Mouse (Mus musculus) hindbrain, embryonic 12.5 days (tissue): Measurements from ENCODE around the gene Nans. TPM values are rescaled to one million over a fixed set of nuclear protein-coding genes. Genes with fewer than 3 reads are reported as not detected.
A peak's percentile ranks its signal among the peaks of the same experiment; 100 is the strongest.

ENCODE experiments used
- ATAC-seq: fragments of 200-750 bp; cut with Nextera tagmentation; 2 replicates; pipeline ENCODE4 v1.8.0; 2017; ENCODE audit warnings: moderate TSS enrichment; ENCODE audit not compliant: low FRiP score
- H3K27ac ChIP-seq: fragments of 300-500 bp; sonication (generic); 2 replicates; pipeline ENCODE4 v1.5.1; 2016; ENCODE audit warnings: mild to moderate bottlenecking
- H3K27me3 ChIP-seq: fragments of 300-500 bp; sonication (generic); 2 replicates; pipeline ENCODE4 v1.6.1; 2016; ENCODE audit warnings: mild to moderate bottlenecking
- H3K36me3 ChIP-seq: fragments of 300-500 bp; sonication (generic); 2 replicates; pipeline ENCODE4 v1.6.1; 2016; ENCODE audit warnings: mild to moderate bottlenecking
- H3K4me1 ChIP-seq: fragments of 300-500 bp; sonication (generic); 2 replicates; pipeline ENCODE4 v1.6.1; 2016
- H3K4me2 ChIP-seq: fragments of 300-500 bp; sonication (generic); replicated peaks from 2 replicates; pipeline ENCODE4 v1.6.1; 2016; ENCODE audit warnings: mild to moderate bottlenecking
- H3K4me3 ChIP-seq: fragments of 300-500 bp; sonication (generic); 2 replicates; pipeline ENCODE4 v1.5.1; 2016; ENCODE audit warnings: mild to moderate bottlenecking
- H3K9ac ChIP-seq: fragments of 300-500 bp; sonication (generic); 2 replicates; pipeline ENCODE4 v1.6.1; 2016; ENCODE audit warnings: mild to moderate bottlenecking, moderate library complexity
- H3K9me3 ChIP-seq: fragments of 300-500 bp; sonication (generic); replicated peaks from 2 replicates; pipeline ENCODE4 v1.6.1; 2016; ENCODE audit warnings: mild to moderate bottlenecking
- WGBS: fragments of 180-500 bp; shearing (Covaris S2); methylation state at CpG from one replicate; pipeline ENCODE4 v1.1.7; 2016; 5-methylcytosine and 5-hydroxymethylcytosine counted together
- polyA plus RNA-seq: library from polyadenylated mRNA; unstranded; fragments of >200 nt; fragmentation: Nextera tagmentation; extraction: Ambion mirVana; gene quantifications from 2 replicates; pipeline ENCODE4 v1.2.1, GENCODE M21; 2016

Gene Nans
- polyA plus RNA-seq, 1 experiment from 2014 or later, result 76.5 TPM

DNA sequence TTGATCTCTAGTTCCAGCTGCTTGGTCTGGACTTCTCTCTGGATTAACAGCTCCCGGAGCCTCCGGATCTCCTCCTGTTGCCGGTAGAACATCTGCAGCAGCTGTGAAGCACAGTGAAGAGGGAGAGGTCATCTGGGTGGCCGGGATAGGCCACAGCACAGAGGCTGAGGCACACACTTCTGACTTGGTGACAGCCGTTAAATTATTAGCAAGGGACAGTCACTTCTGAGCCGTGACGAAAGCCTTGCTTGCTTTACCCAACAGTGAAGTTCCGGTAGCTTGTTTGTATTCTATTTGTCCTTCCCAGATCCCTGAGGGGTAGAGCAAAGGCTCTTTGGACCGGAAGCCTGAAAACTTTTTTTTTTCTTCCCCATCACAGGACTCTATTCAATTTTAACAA is 50.1 kb downstream of the Nans start:
- no peak overlapping the region for H3K9ac ChIP-seq
- peaks cover 17% of the 10 kb centered on the region for H3K4me1 ChIP-seq
- no peaks in the 10 kb centered on the region for H3K36me3 ChIP-seq
- H3K27ac ChIP-seq, result no peak overlapping the region
- WGBS, result 64% methylated on average over 9 of the region's 9 CpGs
- peaks cover 42% of the 10 kb centered on the region for H3K27me3 ChIP-seq
- H3K4me2 ChIP-seq, result no peak overlapping the region
- no peak overlapping the region for H3K4me3 ChIP-seq
- no peak for ATAC-seq
- H3K9me3 ChIP-seq, result no peaks in the 10 kb centered on the region

DNA sequence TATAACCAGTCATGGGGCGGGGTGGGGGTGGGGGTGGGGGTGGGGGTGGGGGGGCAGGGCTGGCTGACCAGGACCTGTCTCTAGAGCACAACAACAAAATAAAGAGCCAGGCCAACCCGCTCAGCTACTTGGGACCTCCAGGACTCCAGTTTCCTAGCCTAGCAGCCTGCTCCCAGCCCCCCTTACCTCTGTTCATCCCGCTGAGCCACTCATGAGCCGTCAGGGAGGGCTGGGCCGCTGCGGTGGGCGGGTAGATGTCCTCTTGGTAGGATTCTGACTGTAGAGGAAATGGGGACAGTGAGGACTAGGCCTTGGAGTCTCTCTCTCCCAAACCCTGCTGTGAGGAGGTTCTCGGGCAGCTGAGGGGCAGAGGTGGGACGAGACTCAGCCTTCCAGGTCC is 52.7 kb downstream of the Nans start:
- 34% methylated on average over 9 of the region's 9 CpGs for WGBS
- H3K27me3 ChIP-seq, result peaks cover 21% of the 10 kb centered on the region
- no peak overlapping the region for H3K4me3 ChIP-seq
- H3K36me3 ChIP-seq, result no peaks in the 10 kb centered on the region
- H3K9ac ChIP-seq, result no peak overlapping the region
- no peak overlapping the region for H3K27ac ChIP-seq
- no peaks in the 10 kb centered on the region for H3K9me3 ChIP-seq
- ATAC-seq, result no peak
- H3K4me2 ChIP-seq, result no peak overlapping the region
- peaks cover 7% of the 10 kb centered on the region for H3K4me1 ChIP-seq

DNA sequence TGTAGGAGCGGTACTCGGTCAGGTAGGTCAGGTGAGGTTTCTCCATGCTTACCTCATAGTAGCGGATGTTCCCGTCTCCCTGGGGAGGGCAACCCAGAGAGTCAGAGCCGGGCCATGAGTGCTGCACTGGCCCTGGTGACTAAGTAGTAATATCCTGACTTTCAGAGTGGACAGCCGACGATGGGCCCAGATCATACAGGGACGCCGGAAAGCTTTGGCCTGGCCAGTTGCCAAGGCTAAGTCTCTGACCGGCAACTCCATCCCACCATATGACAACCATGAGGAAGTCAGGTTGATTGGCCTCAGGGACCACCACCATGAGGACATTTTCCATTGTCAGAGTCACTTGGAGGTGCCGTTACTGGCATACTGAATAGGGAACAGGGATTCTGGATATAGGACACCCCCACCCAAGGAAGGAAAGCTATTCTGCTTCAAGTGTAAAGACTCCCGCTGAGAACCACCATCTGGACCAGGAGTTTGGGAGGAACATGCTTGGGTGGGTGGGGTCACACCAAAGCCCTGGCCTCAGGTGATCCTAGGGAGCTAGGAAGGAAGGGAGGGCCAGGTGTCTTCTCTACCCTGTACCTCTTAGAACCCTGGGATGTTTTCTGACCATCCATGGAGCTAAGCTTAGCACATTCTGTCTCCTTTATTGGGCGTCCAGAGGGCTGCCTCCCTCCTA is 54.5 kb downstream of the Nans start:
- H3K4me2 ChIP-seq, result no peak overlapping the region
- H3K9ac ChIP-seq, result no peak overlapping the region
- no peaks in the 10 kb centered on the region for H3K9me3 ChIP-seq
- H3K36me3 ChIP-seq, result no peaks in the 10 kb centered on the region
- H3K27ac ChIP-seq, result no peak overlapping the region
- ATAC-seq, result no peak
- H3K27me3 ChIP-seq, result peaks cover 6% of the 10 kb centered on the region
- H3K4me3 ChIP-seq, result no peak overlapping the region
- WGBS, result 93% methylated on average over 13 of the region's 13 CpGs
- peaks cover 11% of the 10 kb centered on the region for H3K4me1 ChIP-seq

GRCm38 (mm10) chr4:46544313-46544712 is 55.3 kb downstream of the Nans start:
- Histone ChIP-seq H3K9me3 (no peaks in the 10 kb centered on the region), H3K27me3 (peaks cover 4% of the 10 kb centered on the region; the same call in 1 of the 2 replicates), H3K4me2 (no peak overlapping the region), H3K9ac (no peak overlapping the region), H3K36me3 (no peaks in the 10 kb centered on the region), H3K4me1 (peaks cover 11% of the 10 kb centered on the region), H3K27ac (no peak overlapping the region), H3K4me3 (no peak overlapping the region)
- ATAC-seq, result no peak
- WGBS, result 32% methylated on average over 1 of the region's 1 CpGs

DNA sequence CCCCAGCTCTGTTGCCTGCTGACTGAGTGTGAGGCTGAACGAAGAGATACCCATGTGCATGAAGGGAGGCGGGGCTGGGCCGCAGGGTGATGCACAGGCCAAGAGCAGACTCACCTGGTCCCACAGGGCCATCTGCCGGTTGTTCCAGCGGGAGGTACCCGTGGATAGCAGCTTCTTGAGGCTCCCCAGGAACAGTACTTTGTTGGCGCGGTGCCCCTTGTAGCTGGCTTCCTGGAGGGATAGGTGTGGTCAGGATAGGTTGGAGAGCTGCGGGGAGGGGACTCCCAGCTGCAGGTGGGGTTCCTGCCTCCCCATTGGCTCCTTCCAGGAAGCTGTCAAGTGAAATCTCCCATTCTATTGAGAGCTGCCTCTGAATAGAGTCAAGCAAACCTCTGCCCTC is 56.5 kb downstream of the Nans start:
- H3K9ac ChIP-seq, result no peak overlapping the region
- peaks cover 15% of the 10 kb centered on the region for H3K4me1 ChIP-seq
- H3K27ac ChIP-seq, result no peak overlapping the region
- WGBS, result 13% methylated on average over 9 of the region's 9 CpGs
- no peak overlapping the region for H3K4me2 ChIP-seq
- H3K27me3 ChIP-seq, result peaks cover 4% of the 10 kb centered on the region; the same call in 1 of the 2 replicates
- H3K9me3 ChIP-seq, result no peaks in the 10 kb centered on the region
- H3K36me3 ChIP-seq, result no peaks in the 10 kb centered on the region
- no peak for ATAC-seq
- no peak overlapping the region for H3K4me3 ChIP-seq

GRCm38 (mm10) chr4:46546709-46547108 is 57.7 kb downstream of the Nans start:
- H3K9ac ChIP-seq, result no peak overlapping the region
- H3K4me1 ChIP-seq, result peaks cover 14% of the 10 kb centered on the region
- 31% methylated on average over 6 of the region's 6 CpGs for WGBS
- no peak overlapping the region for H3K27ac ChIP-seq
- no peak overlapping the region for H3K4me3 ChIP-seq
- H3K36me3 ChIP-seq, result no peaks in the 10 kb centered on the region
- peaks cover 4% of the 10 kb centered on the region; the same call in 1 of the 2 replicates for H3K27me3 ChIP-seq
- no peaks in the 10 kb centered on the region for H3K9me3 ChIP-seq
- ATAC-seq, result peak; percentile 38; the same call in 1 of the 2 replicates
- no peak overlapping the region for H3K4me2 ChIP-seq

DNA sequence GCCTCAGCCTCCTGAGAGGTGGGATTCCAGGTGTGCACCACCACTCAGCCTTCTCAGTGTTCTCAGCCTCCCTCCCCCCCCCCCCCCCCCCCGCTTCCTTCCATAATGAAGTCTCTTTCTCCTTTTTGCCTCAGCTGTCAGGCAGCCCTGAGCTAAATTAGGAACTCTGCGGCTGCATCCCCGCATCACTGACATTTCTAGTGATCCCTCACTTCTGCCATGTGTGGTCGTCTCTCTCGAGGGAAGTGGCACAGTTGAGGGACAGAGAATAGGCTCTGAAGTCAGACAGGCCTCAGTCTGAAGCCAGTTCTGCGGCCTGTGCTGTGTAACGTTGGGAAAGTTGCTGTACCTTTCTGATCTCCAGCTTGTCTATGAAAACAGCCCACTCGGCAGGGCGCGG is 60.9 kb downstream of the Nans start:
- no peak overlapping the region for H3K9ac ChIP-seq
- no peak for ATAC-seq
- peaks cover 4% of the 10 kb centered on the region; the same call in 1 of the 2 replicates for H3K27me3 ChIP-seq
- peaks cover 12% of the 10 kb centered on the region for H3K4me1 ChIP-seq
- WGBS, result 70% methylated on average over 9 of the region's 10 CpGs
- H3K27ac ChIP-seq, result no peak overlapping the region
- no peaks in the 10 kb centered on the region for H3K36me3 ChIP-seq
- H3K4me3 ChIP-seq, result no peak overlapping the region
- no peak overlapping the region for H3K4me2 ChIP-seq
- no peaks in the 10 kb centered on the region for H3K9me3 ChIP-seq

DNA sequence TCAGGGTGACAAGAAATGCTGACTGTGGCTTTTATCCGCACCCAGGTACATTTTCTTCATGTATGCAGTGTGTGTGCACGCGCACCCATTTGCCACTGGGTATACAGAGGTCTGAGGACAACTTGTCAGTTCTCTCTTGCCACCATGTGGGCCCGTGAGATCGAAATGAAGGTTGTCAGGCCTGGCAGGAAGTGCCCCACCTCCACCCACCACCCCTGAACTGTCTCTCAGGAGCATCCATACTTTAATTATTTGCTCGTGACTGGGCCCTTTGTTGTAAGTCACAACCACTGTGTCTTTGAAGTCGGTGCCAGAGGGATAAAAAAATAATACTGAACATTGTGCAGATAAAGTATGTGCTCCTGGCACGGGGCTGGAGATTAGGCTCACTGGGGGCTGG is 61.4 kb downstream of the Nans start:
- peaks cover 2% of the 10 kb centered on the region; the same call in 1 of the 2 replicates for H3K27me3 ChIP-seq
- 56% methylated on average over 8 of the region's 8 CpGs for WGBS
- no peak overlapping the region for H3K9ac ChIP-seq
- no peaks in the 10 kb centered on the region for H3K36me3 ChIP-seq
- peaks cover 12% of the 10 kb centered on the region for H3K4me1 ChIP-seq
- H3K4me3 ChIP-seq, result no peak overlapping the region
- no peaks in the 10 kb centered on the region for H3K9me3 ChIP-seq
- no peak overlapping the region for H3K27ac ChIP-seq
- ATAC-seq, result no peak
- H3K4me2 ChIP-seq, result no peak overlapping the region

Other genes with a start within 250 kb of the Nans start
- gene Foxe1, start 145.6 kb upstream of the Nans start, polyA plus RNA-seq, result 0.09 TPM in 1 of 2 replicates, not detected in the other
- gene Trmo, start 99.8 kb upstream of the Nans start, polyA plus RNA-seq, result 8.1 and 9.0 TPM in 2 replicates
- 2.4 and 4.3 TPM in 2 replicates for gene Hemgn, start 75.7 kb upstream of the Nans start, polyA plus RNA-seq
- 207 and 211 TPM in 2 replicates for gene Anp32b, start 38.3 kb upstream of the Nans start, polyA plus RNA-seq
- 0.95 and 1.7 TPM in 2 replicates for gene Trim14, start 46.9 kb downstream of the Nans start, polyA plus RNA-seq
- gene Coro2a, start 113.0 kb downstream of the Nans start, polyA plus RNA-seq, result 7.0 and 7.4 TPM in 2 replicates
- gene Tbc1d2, start 161.0 kb downstream of the Nans start, polyA plus RNA-seq, result 1.4 and 1.5 TPM in 2 replicates